Mouse (Mus musculus) stomach, postnatal 0 days (tissue): Measurements from ENCODE around the gene St3gal3. TPM values are rescaled to one million over a fixed set of nuclear protein-coding genes. Genes with fewer than 3 reads are reported as not detected.

ENCODE experiments used
- ATAC-seq: fragments of 200-750 bp; cut with Nextera tagmentation; 2 replicates; pipeline ENCODE4 v1.8.0; 2017; ENCODE audit not compliant: low FRiP score, low TSS enrichment
- DNase-seq: peaks from one replicate; pipeline ENCODE4 v3.0.0-alpha.2; 2016; ENCODE audit warnings: low spot score
- H3K27ac ChIP-seq: fragments of 300-500 bp; sonication (generic); replicated peaks from 2 replicates; pipeline ENCODE4 v1.5.1; 2014; ENCODE audit warnings: mild to moderate bottlenecking, control low read depth
- H3K27me3 ChIP-seq: fragments of 300-500 bp; sonication (generic); 2 replicates; pipeline ENCODE4 v1.6.1; 2014; ENCODE audit warnings: low read length; ENCODE audit not compliant: control insufficient read depth, insufficient read depth
- H3K36me3 ChIP-seq: fragments of 300-500 bp; sonication (generic); 2 replicates; pipeline ENCODE4 v1.6.1; 2014; ENCODE audit warnings: low read length, mixed read lengths; ENCODE audit not compliant: control insufficient read depth, insufficient read depth
- H3K4me1 ChIP-seq: fragments of 300-500 bp; sonication (generic); replicated peaks from 2 replicates; pipeline ENCODE4 v1.6.1; 2014; ENCODE audit warnings: antibody characterized with exemption; ENCODE audit not compliant: control insufficient read depth, insufficient read depth
- H3K4me2 ChIP-seq: fragments of 300-500 bp; sonication (generic); replicated peaks from 2 replicates; pipeline ENCODE4 v1.6.1; 2014; ENCODE audit warnings: low read depth, mild to moderate bottlenecking, control low read depth, moderate library complexity
- H3K4me3 ChIP-seq: fragments of 300-500 bp; sonication (generic); 2 replicates; pipeline ENCODE4 v1.5.1; 2014; ENCODE audit warnings: low read depth, low read length, control low read depth
- H3K9ac ChIP-seq: fragments of 300-500 bp; sonication (generic); 2 replicates; pipeline ENCODE4 v1.6.1; 2014; ENCODE audit warnings: mild to moderate bottlenecking, low read length, control low read depth, mixed read lengths
- H3K9me3 ChIP-seq: fragments of 300-500 bp; sonication (generic); 2 replicates; pipeline ENCODE4 v1.6.1; 2016; ENCODE audit warnings: low read length; ENCODE audit not compliant: control insufficient read depth
- CTCF ChIP-seq: IDR thresholded peaks from 2 replicates; pipeline ENCODE4 v1.5.1; 2016; ENCODE audit warnings: antibody characterized with exemption, low read depth, mild to moderate bottlenecking, moderate library complexity
- EP300 ChIP-seq: optimal IDR thresholded peaks from 2 replicates; pipeline ENCODE3; 2016; ENCODE audit warnings: antibody characterized with exemption
- WGBS: fragments of 180-500 bp; shearing (Covaris S2); extraction: QIAGEN DNeasy Blood & Tissue Kit; methylation state at CpG from one replicate; pipeline ENCODE4 v1.1.7; 2014; 5-methylcytosine and 5-hydroxymethylcytosine counted together
- polyA plus RNA-seq: library from polyadenylated mRNA; unstranded; fragments of >200 nt; fragmentation: Nextera tagmentation; extraction: Ambion mirVana; gene quantifications from 2 replicates; pipeline ENCODE4 v1.2.1, GENCODE M21; 2015

The St3gal3 gene
- polyA plus RNA-seq, 1 experiment from 2014 or later, result 3.2 TPM

- no peak overlapping the region for H3K4me3 ChIP-seq
- H3K4me1 ChIP-seq, result peaks cover 4% of the 10 kb centered on the region
- TF ChIP-seq EP300 (no peak), CTCF (peak; percentile 13; the same call in 1 of the 2 replicates)
- WGBS, result 87% methylated on average over 3 of the region's 3 CpGs
- H3K4me2 ChIP-seq, result no peak overlapping the region
- H3K27ac ChIP-seq, result no peak overlapping the region
- ATAC-seq (no peak), DNase-seq (no peak)
- no peaks in the 10 kb centered on the region for H3K9me3 ChIP-seq
- no peaks in the 10 kb centered on the region for H3K36me3 ChIP-seq
- H3K9ac ChIP-seq, result no peak overlapping the region
- no peaks in the 10 kb centered on the region for H3K27me3 ChIP-seq
Observed at GRCm38 (mm10) chr4:117992036-117992435, 142.7 kb downstream of the St3gal3 start.

- no peaks in the 10 kb centered on the region for H3K27me3 ChIP-seq
- ATAC-seq (0 out of 2 replicates have a peak, but pooled peaks have one; percentile 1), DNase-seq (no peak)
Observed at GRCm38 (mm10) chr4:117991055-117991627, 143.6 kb downstream of the St3gal3 start.

GRCm38 (mm10) chr4:117990571-117990970 lies 144.1 kb downstream of the St3gal3 start:
- H3K9ac ChIP-seq, result no peak overlapping the region
- TF ChIP-seq EP300, result no peak
- TF ChIP-seq CTCF, result no peak
- no peak overlapping the region for H3K27ac ChIP-seq
- 60% methylated on average over 3 of the region's 3 CpGs for WGBS
- no peaks in the 10 kb centered on the region for H3K27me3 ChIP-seq
- 0 out of 2 replicates have a peak, but pooled peaks cover 3% of the 10 kb centered on the region for H3K4me1 ChIP-seq
- H3K4me2 ChIP-seq, result no peak overlapping the region
- DNase-seq, result no peak
- H3K9me3 ChIP-seq, result no peaks in the 10 kb centered on the region
- no peak overlapping the region for H3K4me3 ChIP-seq
- peak; percentile 20; the same call in 1 of the 2 replicates for ATAC-seq
- no peaks in the 10 kb centered on the region for H3K36me3 ChIP-seq

More at GRCm38 (mm10) chr4:117991055-117991627, 143.6 kb downstream of the St3gal3 start:
- Histone ChIP-seq H3K27ac (no peak overlapping the region), H3K4me2 (no peak overlapping the region), H3K4me1 (0 out of 2 replicates have a peak, but pooled peaks cover 3% of the 10 kb centered on the region), H3K36me3 (no peaks in the 10 kb centered on the region), H3K9ac (no peak overlapping the region), H3K4me3 (no peak overlapping the region), H3K9me3 (no peaks in the 10 kb centered on the region)
- TF ChIP-seq EP300 (no peak), CTCF (no peak)
- WGBS, result 59% methylated on average over 8 of the region's 8 CpGs

GRCm38 (mm10) chr4:117989801-117990200 lies 144.9 kb downstream of the St3gal3 start:
- Histone ChIP-seq H3K9ac (no peak overlapping the region), H3K27me3 (no peaks in the 10 kb centered on the region), H3K4me2 (no peak overlapping the region), H3K4me1 (peaks cover 3% of the 10 kb centered on the region; the same call in 1 of the 2 replicates), H3K27ac (no peak overlapping the region), H3K36me3 (no peaks in the 10 kb centered on the region), H3K9me3 (no peaks in the 10 kb centered on the region), H3K4me3 (no peak overlapping the region)
- DNase-seq (no peak), ATAC-seq (no peak)
- TF ChIP-seq CTCF (no peak), EP300 (no peak)
- WGBS, result 80% methylated on average over 12 of the region's 12 CpGs

- TF ChIP-seq CTCF, result no peak
- no peak for TF ChIP-seq EP300
- Histone ChIP-seq H3K4me3 (no peak overlapping the region), H3K4me1 (peaks cover 9% of the 10 kb centered on the region; the same call in 1 of the 2 replicates), H3K27ac (no peak overlapping the region), H3K4me2 (no peak overlapping the region), H3K27me3 (no peaks in the 10 kb centered on the region), H3K9me3 (no peaks in the 10 kb centered on the region), H3K36me3 (no peaks in the 10 kb centered on the region), H3K9ac (no peak overlapping the region)
- DNase-seq, result no peak
- WGBS, result 37% methylated on average over 8 of the region's 8 CpGs
- no peak for ATAC-seq
Observed at GRCm38 (mm10) chr4:117986766-117987165, 147.9 kb downstream of the St3gal3 start.

GRCm38 (mm10) chr4:117984993-117985587 lies 149.6 kb downstream of the St3gal3 start:
- TF ChIP-seq CTCF (no peak), EP300 (no peak)
- peak overlapping the region; percentile 75 for H3K27ac ChIP-seq
- no peaks in the 10 kb centered on the region for H3K36me3 ChIP-seq
- no peaks in the 10 kb centered on the region for H3K27me3 ChIP-seq
- H3K9me3 ChIP-seq, result no peaks in the 10 kb centered on the region
- H3K4me3 ChIP-seq, result no peak overlapping the region
- WGBS, result 56% methylated on average over 8 of the region's 8 CpGs
- ATAC-seq (no peak; the same call in 1 of the 2 replicates), DNase-seq (no peak)
- H3K4me2 ChIP-seq, result 0 out of 2 replicates have a peak overlapping the region, but pooled peaks have one; percentile 12
- no peak overlapping the region for H3K9ac ChIP-seq
- peaks cover 9% of the 10 kb centered on the region; the same call in 1 of the 2 replicates for H3K4me1 ChIP-seq
